Mouse (Mus musculus) embryonic facial prominence, embryonic 13.5 days (tissue): Measurements from ENCODE around the gene Zfp706. TPM values are rescaled to one million over a fixed set of nuclear protein-coding genes. Genes with fewer than 3 reads are reported as not detected.

Source experiments
- ATAC-seq: fragments of 200-750 bp; cut with Nextera tagmentation; 2 replicates; pipeline ENCODE4 v1.8.0; 2017; ENCODE audit warnings: low read depth; ENCODE audit not compliant: insufficient number of reproducible peaks, insufficient read depth, low FRiP score, low TSS enrichment
- H3K27ac ChIP-seq: fragments of 300-500 bp; sonication (generic); 2 replicates; pipeline ENCODE4 v1.5.1; 2015; ENCODE audit warnings: moderate library complexity, mild to moderate bottlenecking, inconsistent platforms
- H3K27me3 ChIP-seq: fragments of 300-500 bp; sonication (generic); 2 replicates; pipeline ENCODE4 v1.6.1; 2015; ENCODE audit warnings: mild to moderate bottlenecking, inconsistent platforms
- H3K36me3 ChIP-seq: fragments of 300-500 bp; sonication (generic); 2 replicates; pipeline ENCODE4 v1.6.1; 2015; ENCODE audit warnings: mild to moderate bottlenecking, inconsistent platforms
- H3K4me1 ChIP-seq: fragments of 300-500 bp; sonication (generic); 2 replicates; pipeline ENCODE4 v1.6.1; 2015; ENCODE audit warnings: inconsistent platforms
- H3K4me2 ChIP-seq: fragments of 300-500 bp; sonication (generic); 2 replicates; pipeline ENCODE4 v1.6.1; 2015; ENCODE audit warnings: moderate library complexity, mild to moderate bottlenecking, inconsistent platforms
- H3K4me3 ChIP-seq: fragments of 300-500 bp; sonication (generic); 2 replicates; pipeline ENCODE4 v1.5.1; 2015; ENCODE audit warnings: mild to moderate bottlenecking, inconsistent platforms
- H3K9ac ChIP-seq: fragments of 300-500 bp; sonication (generic); 2 replicates; pipeline ENCODE4 v1.6.1; 2015; ENCODE audit warnings: mild to moderate bottlenecking, inconsistent platforms
- H3K9me3 ChIP-seq: fragments of 300-500 bp; sonication (generic); 2 replicates; pipeline ENCODE4 v1.6.1; 2016; ENCODE audit warnings: inconsistent platforms
- WGBS: fragments of 180-500 bp; shearing (Covaris S2); methylation state at CpG from one replicate; pipeline ENCODE4 v1.1.7; 2015; ENCODE audit warnings: mixed read lengths; 5-methylcytosine and 5-hydroxymethylcytosine counted together
- polyA plus RNA-seq: library from polyadenylated mRNA; unstranded; fragments of >200 nt; fragmentation: Nextera tagmentation; extraction: Ambion mirVana; gene quantifications from 2 replicates; pipeline ENCODE4 v1.2.1, GENCODE M21; 2015

Zfp706 gene
- polyA plus RNA-seq, 1 experiment from 2014 or later: 449 TPM

DNA sequence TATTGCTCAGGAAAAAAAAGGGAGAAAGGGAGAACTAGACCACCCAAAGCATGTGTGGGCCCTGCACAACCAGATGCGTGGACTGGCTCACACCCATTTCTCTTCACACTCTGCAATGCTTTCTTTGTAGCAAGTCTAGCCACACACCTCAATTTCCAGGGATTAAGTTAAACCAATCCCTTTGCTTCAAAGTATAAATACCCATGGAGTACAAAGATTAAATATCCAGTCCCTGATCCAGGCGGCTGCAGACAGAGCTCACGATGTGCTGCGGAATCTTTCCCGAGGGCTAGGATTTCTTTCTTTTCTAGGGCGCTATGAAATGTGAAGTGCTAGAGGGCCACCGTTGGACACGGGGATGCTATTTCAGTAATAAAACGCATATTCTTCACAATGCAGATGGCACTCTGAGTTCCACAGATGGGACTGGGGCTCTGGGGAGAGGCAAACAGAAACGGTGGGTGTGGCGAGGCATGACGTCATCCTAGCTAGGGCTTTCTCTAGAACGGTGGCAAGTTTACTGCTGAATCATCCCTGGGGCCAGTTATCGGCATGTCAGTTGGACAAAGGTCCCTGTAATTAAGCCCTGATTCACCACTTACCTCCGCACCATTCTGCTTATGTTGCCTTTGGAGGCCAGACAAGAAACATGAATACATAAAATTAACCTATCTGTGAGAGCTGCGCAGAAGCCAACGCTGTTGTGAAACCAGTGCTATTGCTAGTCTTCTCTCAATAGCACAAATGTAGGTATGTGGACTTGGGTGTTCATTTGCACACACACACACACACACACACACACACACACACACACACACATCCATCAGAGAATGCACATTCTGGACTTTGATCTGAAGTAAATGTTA, 47.3 kb downstream of the Zfp706 start:
- Histone ChIP-seq H3K4me1 (peaks cover 8% of the 10 kb centered on the region), H3K27me3 (peaks cover 6% of the 10 kb centered on the region; the same call in 1 of the 2 replicates), H3K27ac (no peak overlapping the region), H3K4me3 (peak overlapping the region; percentile 14; the same call in 1 of the 2 replicates), H3K9me3 (peaks cover 3% of the 10 kb centered on the region; the same call in 1 of the 2 replicates), H3K9ac (no peak overlapping the region), H3K4me2 (peak overlapping the region; percentile 45), H3K36me3 (no peaks in the 10 kb centered on the region)
- ATAC-seq: peak; percentile 32; the same call in 1 of the 2 replicates
- WGBS: 38% methylated on average over 17 of the region's 17 CpGs

- H3K4me1 ChIP-seq: peaks cover 8% of the 10 kb centered on the region
- WGBS: 90% methylated on average over 3 of the region's 3 CpGs
Measured at GRCm38 (mm10) chr15:36956221-36956620, 51.4 kb downstream of the Zfp706 start.

DNA sequence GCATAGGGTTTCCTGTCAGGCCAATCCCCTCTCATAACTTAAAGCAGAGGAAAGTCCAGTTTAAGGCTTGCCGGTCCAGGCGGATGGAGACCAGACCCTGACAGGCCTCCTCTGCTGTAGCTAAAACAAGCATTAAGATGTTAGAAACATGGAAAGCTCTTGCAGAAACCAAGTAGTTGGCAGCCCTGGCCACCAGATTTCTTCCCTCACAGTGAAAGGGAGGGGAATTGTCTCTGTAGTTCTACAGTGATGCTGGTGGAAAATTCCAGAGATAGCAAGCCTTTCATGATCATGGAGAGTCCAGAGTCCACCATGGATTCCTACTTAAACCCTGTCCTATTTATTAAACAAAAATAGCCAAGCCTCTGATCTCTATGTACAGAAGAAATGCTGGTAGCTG, 57.3 kb downstream of the Zfp706 start:
- 95% methylated on average over 2 of the region's 2 CpGs for WGBS
- Histone ChIP-seq H3K9ac (no peak overlapping the region), H3K4me1 (no peaks in the 10 kb centered on the region), H3K9me3 (0 out of 2 replicates have a peak, but pooled peaks cover 3% of the 10 kb centered on the region), H3K4me3 (no peak overlapping the region), H3K27me3 (peaks cover 8% of the 10 kb centered on the region), H3K36me3 (no peaks in the 10 kb centered on the region), H3K4me2 (no peak overlapping the region), H3K27ac (no peak overlapping the region)
- no peak for ATAC-seq

More at GRCm38 (mm10) chr15:36956221-36956620, 51.4 kb downstream of the Zfp706 start:
- Histone ChIP-seq H3K9ac (no peak overlapping the region), H3K36me3 (no peaks in the 10 kb centered on the region), H3K27ac (no peak overlapping the region), H3K9me3 (peaks cover 3% of the 10 kb centered on the region; the same call in 1 of the 2 replicates), H3K27me3 (peaks cover 14% of the 10 kb centered on the region), H3K4me3 (no peak overlapping the region), H3K4me2 (no peak overlapping the region)
- no peak for ATAC-seq

DNA sequence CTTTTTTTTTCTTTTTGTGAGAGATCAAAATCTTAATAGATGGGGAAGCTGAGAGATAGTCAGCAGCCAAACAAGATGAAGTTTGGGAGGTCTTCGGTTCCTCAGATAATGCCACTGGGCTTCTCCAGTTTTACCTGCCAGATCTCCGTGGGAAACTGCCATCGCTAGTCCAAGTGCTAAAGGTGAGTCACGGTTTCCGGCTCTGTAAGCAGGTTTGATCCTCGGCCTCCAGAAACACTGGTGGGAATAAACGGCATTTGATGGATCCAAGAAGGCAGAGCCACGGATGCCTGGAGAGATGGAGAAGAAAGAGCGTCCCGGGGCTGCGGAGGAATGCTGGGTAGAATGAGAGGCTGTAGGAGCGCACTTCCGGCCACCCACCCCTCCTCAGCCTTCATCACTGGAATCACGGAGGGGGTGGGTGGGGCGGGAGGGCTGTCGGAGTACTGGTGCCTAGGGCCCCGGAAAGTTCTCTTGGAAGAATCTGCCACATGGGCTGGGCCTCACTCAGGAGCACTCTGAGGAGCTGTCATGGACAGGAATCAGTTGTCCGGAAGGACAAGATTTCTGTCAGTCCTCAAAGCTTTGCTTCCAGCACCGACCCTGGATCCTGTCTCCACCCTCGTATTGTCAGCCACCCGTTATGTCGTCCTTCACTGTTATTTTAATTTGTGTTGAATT, 58.6 kb downstream of the Zfp706 start:
- no peaks in the 10 kb centered on the region for H3K4me1 ChIP-seq
- 0 out of 2 replicates have a peak, but pooled peaks cover 3% of the 10 kb centered on the region for H3K9me3 ChIP-seq
- H3K27ac ChIP-seq: no peak overlapping the region
- no peak overlapping the region for H3K4me2 ChIP-seq
- 81% methylated on average over 22 of the region's 22 CpGs for WGBS
- H3K9ac ChIP-seq: no peak overlapping the region
- no peak for ATAC-seq
- H3K4me3 ChIP-seq: no peak overlapping the region
- no peaks in the 10 kb centered on the region for H3K27me3 ChIP-seq
- H3K36me3 ChIP-seq: no peaks in the 10 kb centered on the region
